Mouse (Mus musculus) ES-E14 (cell line): ENCODE measurements around the gene Ddx28. TPM values are rescaled to one million over a fixed set of nuclear protein-coding genes. Genes with fewer than 3 reads are reported as not detected.

Source experiments
- DNase-seq: peaks from one replicate; pipeline ENCODE4 v3.0.0-alpha.2; 2013; ENCODE audit warnings: low read depth, low spot score
- H3K27ac ChIP-seq: 2 replicates; pipeline ENCODE4 v1.5.1; 2012; ENCODE audit warnings: low read depth, mild to moderate bottlenecking, low read length, moderate library complexity, mixed read lengths; ENCODE audit not compliant: poor library complexity, insufficient read depth, severe bottlenecking
- H3K36me3 ChIP-seq: 2 replicates; pipeline ENCODE4 v1.6.1; 2012; ENCODE audit warnings: mild to moderate bottlenecking, low read length, moderate library complexity, mixed read lengths; ENCODE audit not compliant: control insufficient read depth, poor library complexity, insufficient read depth, severe bottlenecking
- H3K4me1 ChIP-seq, 2 experiments: fragments of 150-350 bp in 1 of 2; sonication (generic) in 1 of 2; 2 replicates each; pipeline ENCODE4 v1.6.1; 2012; ENCODE audit warnings: low read length in 2 of 2, mild to moderate bottlenecking in 1 of 2, mixed read lengths in 1 of 2; ENCODE audit not compliant: control insufficient read depth in 2 of 2, insufficient read depth in 2 of 2, poor library complexity in 1 of 2
- H3K4me3 ChIP-seq, 2 experiments: fragments of 150-350 bp in 1 of 2; sonication (generic) in 1 of 2; 2 replicates each; pipeline ENCODE4 v1.5.1; 2012; ENCODE audit warnings: low read length in 2 of 2, low read depth in 1 of 2, mild to moderate bottlenecking in 1 of 2, mixed read lengths in 1 of 2; ENCODE audit not compliant: insufficient read depth in 1 of 2, poor library complexity in 1 of 2, severe bottlenecking in 1 of 2
- H3K9ac ChIP-seq: 2 replicates; pipeline ENCODE4 v1.6.1; 2012; ENCODE audit warnings: low read depth, mild to moderate bottlenecking, low read length, mixed read lengths; ENCODE audit not compliant: poor library complexity, insufficient read depth, severe bottlenecking
- H3K9me3 ChIP-seq: fragments of 150-350 bp; sonication (generic); 2 replicates; pipeline ENCODE4 v1.6.1; 2012; ENCODE audit warnings: low read depth, mild to moderate bottlenecking, low read length; ENCODE audit not compliant: control insufficient read depth, insufficient read depth
- CHD2 ChIP-seq: IDR thresholded peaks from 2 replicates; pipeline ENCODE4 v1.6.1; 2014; ENCODE audit warnings: mild to moderate bottlenecking, low read depth, low read length, inconsistent platforms
- HCFC1 ChIP-seq: IDR thresholded peaks from 2 replicates; pipeline ENCODE4 v1.6.1; 2012; ENCODE audit warnings: low read length, inconsistent platforms, borderline replicate concordance; ENCODE audit not compliant: insufficient read depth
- MAFK ChIP-seq: IDR thresholded peaks from 2 replicates; pipeline ENCODE4 v1.6.1; 2014; ENCODE audit warnings: mild to moderate bottlenecking, low read depth, low read length, inconsistent platforms; ENCODE audit not compliant: insufficient read depth
- ZC3H11A ChIP-seq: IDR thresholded peaks from 2 replicates; pipeline ENCODE4 v1.6.1; 2012; ENCODE audit warnings: low read depth, mild to moderate bottlenecking, inconsistent platforms, low read length, borderline replicate concordance
- ZNF384 ChIP-seq: IDR thresholded peaks from 2 replicates; pipeline ENCODE4 v1.6.1; 2012; ENCODE audit warnings: low read depth, low read length, inconsistent platforms
- in situ Hi-C, 2 experiments: fragments of 600-800 bp; cut with MboI; formaldehyde crosslinking; loops; one replicate each; pipeline ENCODE4 v1.15.1; 2025; ENCODE audit warnings: low sequenced_read_pairs in 2 of 2, inconsistent platforms in 1 of 2; ENCODE audit not compliant: unreplicated experiment in 2 of 2
- total RNA-seq: library from RNA; depleted of rRNA; stranded (reverse); fragments of 300-350 nt; gene quantifications from 2 replicates; pipeline ENCODE4 v1.2.3, GENCODE M21; 2012; rRNA removed

Ddx28 gene
- 31.5 and 41.5 TPM in 2 replicates for total RNA-seq

DNA sequence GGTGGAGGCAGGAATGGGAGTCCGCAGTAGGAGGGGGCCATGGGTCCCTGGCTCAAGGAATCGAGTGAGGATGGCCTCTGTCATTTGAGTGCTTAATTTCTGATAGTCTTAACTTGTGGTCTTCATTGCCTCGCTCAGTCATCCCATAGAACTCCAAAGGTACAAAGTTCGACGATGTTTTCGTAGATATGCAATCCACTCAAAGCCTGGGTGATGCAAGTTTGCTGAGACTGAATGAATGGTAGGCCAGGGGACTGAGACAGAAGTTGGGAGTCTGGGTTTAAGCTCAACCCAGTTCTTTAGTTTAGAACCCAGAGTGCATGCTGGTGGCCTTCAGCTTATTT lies at the start of gene Ddx28:
Gene Ddx28 (minus strand): TSS at position 240 of the 344 bp plus-strand sequence.
- H3K27ac ChIP-seq: no peak within 1 kb of the TSS
- no peak for DNase-seq
- TF ChIP-seq MAFK (no peak), CHD2 (no peak), HCFC1 (no peak), ZNF384 (no peak), ZC3H11A (no peak)
- peaks cover 0 to 2% of the 10 kb centered on the region in 2 experiments; a peak in 1 of 4 replicates for H3K4me1 ChIP-seq
- in situ Hi-C loops: no loop called here
- no peaks in the 10 kb centered on the region for H3K9me3 ChIP-seq
- peak within 1 kb of the TSS; percentile 79 to 95 for H3K4me3 ChIP-seq
- H3K9ac ChIP-seq: peak within 1 kb of the TSS; percentile 84
- H3K36me3 ChIP-seq: peaks cover 10% of the 10 kb centered on the region; the same call in 1 of the 2 replicates

DNA sequence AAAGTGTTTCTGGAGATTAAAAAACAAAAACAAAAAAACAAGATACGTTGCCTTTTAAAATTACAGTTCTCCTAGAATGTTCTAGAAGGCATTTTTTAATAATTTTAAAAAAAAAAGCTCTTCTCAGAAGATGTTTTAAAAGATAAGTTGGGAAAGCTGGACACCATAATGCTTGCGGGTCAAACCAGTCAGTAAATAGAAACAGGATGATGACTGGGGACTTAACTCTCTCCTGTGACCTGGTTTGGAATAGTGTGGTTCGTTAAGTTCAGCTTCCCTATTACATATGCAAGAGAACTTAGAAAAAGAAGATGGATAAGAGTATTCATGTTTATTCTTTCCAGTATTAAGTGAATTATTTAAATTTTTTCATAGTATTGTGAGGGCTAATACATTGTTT lies 48.8 kb upstream of the Ddx28 start:
- in situ Hi-C loops: no loop called here
- no peak overlapping the region for H3K27ac ChIP-seq

DNA sequence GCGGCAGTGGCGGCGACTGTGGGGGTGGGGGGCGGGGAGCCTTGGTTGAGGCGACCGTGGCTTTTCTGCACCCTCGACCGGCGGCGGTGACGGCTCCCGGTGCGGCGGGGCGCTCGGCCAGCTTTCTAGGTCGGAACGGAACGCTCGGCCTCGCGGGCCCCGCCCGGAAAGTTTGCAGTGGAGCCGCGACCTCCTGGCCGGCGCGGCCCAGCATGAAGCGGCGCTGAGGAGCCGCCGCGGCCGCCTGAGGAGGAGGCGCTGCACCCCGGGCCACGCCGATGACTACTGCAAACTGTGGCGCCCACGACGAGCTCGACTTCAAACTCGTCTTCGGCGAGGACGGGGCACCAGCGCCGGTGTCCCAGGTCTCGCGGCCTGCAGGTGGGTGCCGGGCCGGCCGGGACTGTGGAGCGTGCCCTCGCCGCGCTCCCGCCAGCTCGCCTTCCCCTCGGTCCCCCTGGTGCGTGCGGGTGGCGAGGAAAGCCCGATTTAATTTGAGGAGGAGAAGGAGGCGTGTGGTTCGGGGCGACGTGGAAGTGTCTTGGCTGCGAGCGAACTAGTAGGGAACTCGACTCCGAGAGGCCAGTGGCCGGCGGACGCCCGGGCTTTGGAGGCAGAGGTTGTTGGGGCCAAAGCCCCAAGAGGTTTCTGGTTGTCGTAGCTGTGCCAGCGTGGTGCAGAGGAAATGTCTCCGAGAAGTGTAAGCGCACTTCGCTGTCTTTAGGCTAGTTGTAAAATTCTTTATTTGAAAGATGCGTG lies 48.1 kb upstream of the Ddx28 start:
- no peak for DNase-seq
- in situ Hi-C loops: no loop called here
- Histone ChIP-seq H3K9me3 (no peaks in the 10 kb centered on the region), H3K4me3 (peak overlapping the region; percentile 89 to 93), H3K9ac (peak overlapping the region; percentile 85), H3K4me1 (peaks cover 6 to 8% of the 10 kb centered on the region in 2 experiments), H3K36me3 (no peaks in the 10 kb centered on the region), H3K27ac (peak overlapping the region; percentile 15)
- TF ChIP-seq CHD2 (no peak), ZC3H11A (no peak), MAFK (no peak), HCFC1 (no peak), ZNF384 (no peak)

More for the DNA sequence above, 48.8 kb upstream of the Ddx28 start:
- peaks cover 0 to 2% of the 10 kb centered on the region in 2 experiments; a peak in 2 of 4 replicates for H3K4me1 ChIP-seq
- H3K9ac ChIP-seq: no peak overlapping the region
- H3K4me3 ChIP-seq: peak overlapping the region; percentile 89 to 93; a peak in 3 of 4 replicates
- no peak for DNase-seq
- H3K9me3 ChIP-seq: no peaks in the 10 kb centered on the region
- H3K36me3 ChIP-seq: no peaks in the 10 kb centered on the region
- no peak for TF ChIP-seq ZC3H11A
- TF ChIP-seq ZNF384: no peak
- no peak for TF ChIP-seq CHD2
- TF ChIP-seq HCFC1: no peak
- no peak for TF ChIP-seq MAFK

DNA sequence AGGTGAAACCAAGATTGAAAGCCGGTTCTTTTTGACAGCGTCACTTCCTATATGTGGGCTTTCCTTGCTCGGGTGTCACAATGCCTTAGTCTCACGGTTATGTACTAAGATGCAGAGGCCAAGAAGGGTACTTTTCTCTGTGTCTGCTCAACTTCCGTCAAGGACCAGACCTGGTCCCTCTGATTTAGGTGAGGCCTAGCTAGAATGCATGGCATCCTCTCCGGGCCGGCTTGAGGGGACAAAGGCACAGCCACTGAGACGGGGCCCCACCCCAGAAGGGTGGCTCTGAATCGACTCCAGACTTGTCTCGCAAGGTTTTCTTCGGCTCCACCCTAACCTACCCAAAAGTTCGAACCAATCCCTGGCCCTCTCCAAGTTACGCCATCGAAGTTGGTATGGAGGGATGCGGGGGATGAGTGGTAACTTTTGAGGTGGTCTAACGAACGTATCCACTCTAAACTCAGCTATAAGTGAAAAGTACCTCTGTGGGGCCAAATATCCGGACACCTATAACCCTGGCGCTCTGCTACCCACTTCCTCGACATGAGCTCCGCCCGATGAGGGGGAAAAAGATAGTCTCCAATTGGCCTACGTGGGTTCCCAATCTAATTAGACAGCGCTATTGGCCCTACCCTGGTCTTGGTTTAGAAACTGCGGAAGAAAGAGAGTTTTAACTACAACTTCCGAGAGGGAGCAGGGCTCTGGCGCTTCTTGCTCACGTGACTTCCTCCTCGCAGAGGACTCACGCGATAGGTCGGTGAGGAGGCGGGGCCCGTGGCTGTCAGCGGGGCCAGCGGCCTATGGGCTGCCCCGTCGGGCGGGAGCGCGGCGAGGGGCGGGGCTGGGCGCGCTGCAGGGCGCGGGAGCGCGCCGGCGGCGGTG lies 47.3 kb upstream of the Ddx28 start, which contains the start of gene Nfatc3:
Gene Nfatc3 (plus strand): TSS at position 110 of the 882 bp plus-strand sequence.
- peaks cover 9 to 13% of the 10 kb centered on the region in 2 experiments for H3K4me1 ChIP-seq
- peak within 1 kb of the TSS; percentile 89 to 93 for H3K4me3 ChIP-seq
- peak within 1 kb of the TSS; percentile 85 for H3K9ac ChIP-seq
- no peaks in the 10 kb centered on the region for H3K36me3 ChIP-seq
- H3K9me3 ChIP-seq: no peaks in the 10 kb centered on the region
- in situ Hi-C loops: no loop called here
- peak within 1 kb of the TSS; percentile 74 for H3K27ac ChIP-seq
- TF ChIP-seq MAFK: no peak
- TF ChIP-seq ZC3H11A: no peak
- TF ChIP-seq HCFC1: peak; percentile 87
- TF ChIP-seq CHD2: peak; percentile 95
- no peak for TF ChIP-seq ZNF384
- DNase-seq: peak; percentile 88
